Mouse (Mus musculus) ES-E14 (cell line): ENCODE results near the gene Tenm2.

ENCODE experiments used
- HCFC1 ChIP-seq: IDR thresholded peaks from 2 replicates; pipeline ENCODE4 v1.6.1; 2012; ENCODE audit warnings: low read length, inconsistent platforms, borderline replicate concordance; ENCODE audit not compliant: insufficient read depth
- ZC3H11A ChIP-seq: IDR thresholded peaks from 2 replicates; pipeline ENCODE4 v1.6.1; 2012; ENCODE audit warnings: low read depth, mild to moderate bottlenecking, inconsistent platforms, low read length, borderline replicate concordance
- ZNF384 ChIP-seq: IDR thresholded peaks from 2 replicates; pipeline ENCODE4 v1.6.1; 2012; ENCODE audit warnings: low read depth, low read length, inconsistent platforms

GRCm38 (mm10) chr11:37143478-37143877 lies 92.3 kb downstream of the Tenm2 start:
- TF ChIP-seq ZNF384 = no peak
- TF ChIP-seq HCFC1 = no peak
- TF ChIP-seq ZC3H11A = no peak
